Mouse (Mus musculus): Measurements from ENCODE around the gene Ttc28.
"Not testable (repeated sequence)": the region's sequence is repeated elsewhere in the genome, so short reads cannot be mapped to it uniquely, and the experiment has no call there.

Ttc28 gene

GRCm38 (mm10) chr5:110879584-110880374, at the start of gene Ttc28:
Gene Ttc28 (plus strand): TSS chr5:110879803.
- peak; percentile 83 to 91 for DNase-seq (ENCODE audit: low spot score in 2 of 2)

- DNase-seq (ENCODE audit: low spot score in 2 of 2), result no peak
Measured at GRCm38 (mm10) chr5:110831036-110831720, 48.4 kb upstream of the Ttc28 start.

- peak; percentile 82 to 86 for DNase-seq (ENCODE audit: low spot score in 2 of 2)
Measured at GRCm38 (mm10) chr5:110835959-110836358, 43.6 kb upstream of the Ttc28 start.

- peak; percentile 18 to 65 for DNase-seq (ENCODE audit: low spot score in 2 of 2)
Measured at GRCm38 (mm10) chr5:110838016-110838415, 41.6 kb upstream of the Ttc28 start.

GRCm38 (mm10) chr5:110839038-110839677, 40.4 kb upstream of the Ttc28 start:
- DNase-seq (ENCODE audit: low spot score in 2 of 2), result peak in 1 of 2 experiments; percentile 44

GRCm38 (mm10) chr5:110839678-110840365, 39.8 kb upstream of the Ttc28 start, which contains the start of the genes Hscb and Chek2:
Gene Hscb (minus strand): TSS chr5:110839777.
Gene Chek2 (plus strand): TSS chr5:110839979.
- DNase-seq (ENCODE audit: low spot score in 2 of 2), result peak; percentile 98

- DNase-seq (ENCODE audit: low spot score in 2 of 2), result peak; percentile 76 to 86
Measured at GRCm38 (mm10) chr5:110840465-110840864, 39.1 kb upstream of the Ttc28 start.

GRCm38 (mm10) chr5:110841046-110841862, 38.3 kb upstream of the Ttc28 start:
- DNase-seq (ENCODE audit: low spot score in 2 of 2), result peak; percentile 16 to 66

- DNase-seq (ENCODE audit: low spot score in 2 of 2), result no peak
Measured at GRCm38 (mm10) chr5:110852990-110853389, 26.6 kb upstream of the Ttc28 start.

- no peak for DNase-seq (ENCODE audit: low spot score in 2 of 2)
Measured at GRCm38 (mm10) chr5:110857091-110857490, 22.5 kb upstream of the Ttc28 start.

GRCm38 (mm10) chr5:110859013-110859650, 20.5 kb upstream of the Ttc28 start:
- DNase-seq (ENCODE audit: low spot score in 2 of 2), result no peak

GRCm38 (mm10) chr5:110860445-110860844, 19.2 kb upstream of the Ttc28 start:
- DNase-seq (ENCODE audit: low spot score in 2 of 2), result no peak

GRCm38 (mm10) chr5:110868460-110868859, 11.1 kb upstream of the Ttc28 start:
- DNase-seq (ENCODE audit: low spot score in 2 of 2), result no peak

GRCm38 (mm10) chr5:110869242-110869669, 10.3 kb upstream of the Ttc28 start:
- DNase-seq (ENCODE audit: low spot score in 2 of 2), result no peak

- no peak for DNase-seq (ENCODE audit: low spot score in 2 of 2)
Measured at GRCm38 (mm10) chr5:110873160-110873559, 6.4 kb upstream of the Ttc28 start.

- DNase-seq (ENCODE audit: low spot score in 2 of 2), result no peak
Measured at GRCm38 (mm10) chr5:110874711-110875110, 4.9 kb upstream of the Ttc28 start.

GRCm38 (mm10) chr5:110875286-110875685, 4.3 kb upstream of the Ttc28 start:
- DNase-seq (ENCODE audit: low spot score in 2 of 2), result no peak

GRCm38 (mm10) chr5:110877666-110878505, 1.7 kb upstream of the Ttc28 start:
- no peak for DNase-seq (ENCODE audit: low spot score in 2 of 2)

- not testable (repeated sequence) for DNase-seq (ENCODE audit: low spot score in 2 of 2)
Measured at GRCm38 (mm10) chr5:110878526-110878925, 1.1 kb upstream of the Ttc28 start.
